Mouse (Mus musculus) ES-E14 (cell line): ENCODE data around the gene Arntl.

Source experiments
- CHD2 ChIP-seq: IDR thresholded peaks from 2 replicates; pipeline ENCODE4 v1.6.1; 2014; ENCODE audit warnings: mild to moderate bottlenecking, low read depth, low read length, inconsistent platforms
- HCFC1 ChIP-seq: IDR thresholded peaks from 2 replicates; pipeline ENCODE4 v1.6.1; 2012; ENCODE audit warnings: low read length, inconsistent platforms, borderline replicate concordance; ENCODE audit not compliant: insufficient read depth
- ZC3H11A ChIP-seq: IDR thresholded peaks from 2 replicates; pipeline ENCODE4 v1.6.1; 2012; ENCODE audit warnings: low read depth, mild to moderate bottlenecking, inconsistent platforms, low read length, borderline replicate concordance
- ZNF384 ChIP-seq: IDR thresholded peaks from 2 replicates; pipeline ENCODE4 v1.6.1; 2012; ENCODE audit warnings: low read depth, low read length, inconsistent platforms

DNA sequence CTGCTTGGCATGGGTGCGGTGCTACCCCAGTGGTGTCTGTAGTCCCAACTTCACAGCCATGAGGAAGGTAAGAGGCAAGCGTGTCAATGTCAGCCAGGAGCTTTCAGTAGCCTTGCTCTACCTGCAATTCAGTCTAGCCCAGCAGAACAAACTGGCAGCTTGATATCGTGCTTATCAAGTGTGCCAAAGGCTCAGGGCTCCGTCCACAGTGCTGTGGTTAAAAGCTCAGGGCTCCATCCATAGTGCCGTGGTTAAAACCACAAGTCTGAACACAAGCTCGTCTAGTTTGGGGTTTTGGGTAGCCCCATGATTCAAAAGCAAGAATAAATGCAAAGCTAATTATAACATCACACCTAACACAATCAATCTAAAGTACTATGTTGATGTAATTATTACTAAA is 87.3 kb downstream of the Arntl start:
- TF ChIP-seq HCFC1 (no peak), ZNF384 (no peak), ZC3H11A (no peak), CHD2 (no peak)
